Mouse (Mus musculus): Measurements from ENCODE around the gene Gas2l1. TPM values are rescaled to one million over a fixed set of nuclear protein-coding genes. Genes with fewer than 3 reads are reported as not detected.
"Not testable (repeated sequence)": the region's sequence is repeated elsewhere in the genome, so short reads cannot be mapped to it uniquely, and the experiment has no call there.

The Gas2l1 gene
- 1.5 and 2.4 TPM in 2 replicates for total RNA-seq (2015)
- total RNA-seq (2017), result 0.89 and 1.1 TPM in 2 replicates

DNA sequence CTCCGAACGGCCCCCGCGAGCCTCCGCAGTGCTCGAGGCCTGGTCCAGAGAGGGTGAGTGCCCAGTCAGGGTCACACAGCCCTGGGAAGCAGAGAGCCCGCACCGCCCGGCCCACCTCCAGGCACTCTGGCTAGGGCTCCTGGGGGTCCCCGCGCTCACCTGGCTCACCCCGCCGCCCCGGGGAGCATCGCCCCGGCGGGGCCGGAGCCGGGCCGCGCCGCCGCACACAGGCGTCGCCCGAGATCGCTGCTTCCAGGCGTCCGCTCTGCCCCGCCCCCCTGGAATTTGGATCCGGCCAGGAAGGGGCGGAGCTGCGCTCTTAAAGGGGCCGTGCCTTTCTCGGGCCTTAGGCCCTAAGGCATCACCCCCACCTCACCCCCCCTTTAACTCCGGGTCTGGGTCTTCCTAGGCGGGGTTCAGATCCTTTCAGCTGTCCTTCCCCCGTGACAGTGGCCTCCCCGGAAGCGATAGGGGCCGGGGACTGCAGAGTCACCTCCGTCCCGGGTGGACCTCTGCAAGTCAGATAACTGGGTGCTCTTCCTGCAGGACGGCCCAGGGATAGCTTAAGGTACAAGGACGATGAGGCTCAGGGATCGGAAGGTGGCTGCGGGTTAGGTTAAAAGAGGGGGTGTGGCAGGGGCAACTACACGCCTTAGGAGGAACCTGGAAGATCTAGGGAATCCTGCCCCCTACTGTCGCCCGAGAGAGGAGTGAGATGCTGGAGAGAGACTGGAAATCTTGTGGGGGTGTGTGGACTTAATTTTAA, at the start of gene Gas2l1:
Gene Gas2l1, minus strand, starts transcription at position 272 of the 766 bp plus-strand sequence.
- ATAC-seq (ENCODE audit: poor library complexity, severe bottlenecking), result peak; percentile 64

GRCm38 (mm10) chr11:5113645-5114044, 48.5 kb upstream of the Gas2l1 start:
- no peak for ATAC-seq (ENCODE audit: poor library complexity, severe bottlenecking)

DNA sequence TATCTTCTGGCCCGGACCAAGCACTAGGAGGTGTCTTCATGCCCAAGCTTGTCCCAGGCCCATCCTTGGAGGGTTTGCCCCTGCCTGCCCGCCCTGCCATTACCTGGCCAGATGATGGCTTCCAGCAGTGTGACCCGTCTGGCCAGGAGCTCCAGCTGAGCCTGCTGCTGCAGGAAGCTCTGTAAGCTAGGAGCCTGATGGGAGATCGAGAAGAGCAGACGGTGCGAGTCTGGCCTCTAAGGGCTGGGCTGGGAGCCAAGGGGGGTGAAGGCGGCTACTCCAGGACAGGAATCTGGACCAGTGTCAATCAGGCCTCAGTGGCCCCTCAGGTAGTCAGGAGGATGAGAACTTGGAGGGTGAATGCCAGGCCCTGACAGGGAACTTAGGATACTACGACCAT, 44.3 kb upstream of the Gas2l1 start:
- ATAC-seq (ENCODE audit: poor library complexity, severe bottlenecking), result no peak

GRCm38 (mm10) chr11:5103986-5104509, 38.9 kb upstream of the Gas2l1 start:
- ATAC-seq (ENCODE audit: poor library complexity, severe bottlenecking), result no peak

DNA sequence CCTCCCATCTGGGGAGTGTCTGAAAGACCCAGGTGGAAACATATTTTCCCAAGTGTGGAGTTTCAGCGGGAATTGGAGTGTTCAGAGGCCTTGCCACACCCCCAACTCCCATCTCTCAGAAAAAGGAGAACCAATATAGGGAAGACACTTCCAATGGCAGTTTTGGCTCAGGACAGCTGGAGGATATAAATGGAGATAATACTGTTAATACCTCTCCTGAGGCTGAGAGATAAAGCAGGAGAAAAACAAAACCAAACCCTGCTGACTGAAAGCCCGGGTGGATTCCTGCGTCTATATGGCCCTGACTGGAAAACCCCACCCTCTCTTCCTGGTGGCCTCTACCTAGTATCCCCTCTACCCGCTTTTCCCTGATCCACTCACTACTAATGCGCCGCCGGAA, 37.3 kb upstream of the Gas2l1 start:
- no peak for ATAC-seq (ENCODE audit: poor library complexity, severe bottlenecking)

GRCm38 (mm10) chr11:5101641-5102040, 36.5 kb upstream of the Gas2l1 start:
- ATAC-seq (ENCODE audit: poor library complexity, severe bottlenecking), result no peak

DNA sequence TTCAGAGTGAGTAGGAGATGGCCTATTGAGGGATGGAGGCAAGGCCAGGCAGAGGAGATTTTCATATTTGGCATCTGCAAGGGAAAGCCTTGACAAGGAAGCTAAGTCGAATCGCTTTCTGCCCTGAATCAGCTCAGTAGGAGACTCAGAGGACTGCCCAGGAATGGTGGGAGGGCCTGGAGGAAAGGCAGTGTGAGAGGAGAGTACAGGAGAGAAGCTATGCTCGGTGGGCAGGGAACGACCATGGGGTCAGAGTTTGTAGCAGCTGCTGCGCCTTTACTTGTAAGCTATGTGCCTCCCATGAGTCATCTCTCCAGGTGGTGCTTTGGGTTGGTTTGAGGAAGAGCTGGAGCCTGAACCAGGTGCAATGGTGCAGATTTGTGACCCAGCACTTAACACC, 35.7 kb upstream of the Gas2l1 start:
- no peak for ATAC-seq (ENCODE audit: poor library complexity, severe bottlenecking)

GRCm38 (mm10) chr11:5100283-5100682, 35.2 kb upstream of the Gas2l1 start:
- no peak for ATAC-seq (ENCODE audit: poor library complexity, severe bottlenecking)

DNA sequence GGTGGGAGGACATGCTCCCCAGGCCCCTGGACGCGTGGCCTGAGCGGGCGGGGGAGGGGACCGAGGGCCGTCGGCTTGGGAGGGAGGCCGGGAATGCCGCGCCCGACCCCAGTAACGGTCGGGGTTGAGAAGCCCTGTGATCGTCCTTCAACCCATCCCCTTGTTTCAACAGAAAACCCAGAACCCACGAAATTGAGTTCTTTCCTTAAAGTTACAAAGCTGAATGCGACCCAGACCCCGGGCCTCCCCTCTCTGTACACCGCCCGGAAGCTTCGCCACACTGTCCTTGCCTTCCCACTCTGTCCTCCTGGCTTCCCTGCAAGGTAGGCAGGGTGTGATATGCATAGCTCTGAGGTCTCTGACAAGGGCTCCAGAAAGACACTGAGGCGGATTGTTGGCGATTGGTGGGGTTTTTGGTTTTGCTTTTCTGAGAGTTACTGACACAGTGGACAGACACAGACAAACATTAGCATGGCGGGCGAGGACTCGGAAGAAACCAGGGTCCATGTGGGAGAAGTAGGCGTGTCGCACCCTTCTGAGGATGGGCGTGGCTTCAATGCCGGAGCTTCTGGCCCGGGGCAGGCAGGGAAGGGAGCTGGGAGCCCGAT, 34.6 kb upstream of the Gas2l1 start:
- ATAC-seq (ENCODE audit: poor library complexity, severe bottlenecking), result peak; percentile 61

GRCm38 (mm10) chr11:5098736-5099542, 33.8 kb upstream of the Gas2l1 start, which contains the start of the genes Rhbdd3 and Ewsr1:
Gene Rhbdd3, plus strand, starts transcription at chr11:5098926.
Gene Ewsr1, minus strand, starts transcription at chr11:5099266.
- ATAC-seq (ENCODE audit: poor library complexity, severe bottlenecking), result peak; percentile 86

DNA sequence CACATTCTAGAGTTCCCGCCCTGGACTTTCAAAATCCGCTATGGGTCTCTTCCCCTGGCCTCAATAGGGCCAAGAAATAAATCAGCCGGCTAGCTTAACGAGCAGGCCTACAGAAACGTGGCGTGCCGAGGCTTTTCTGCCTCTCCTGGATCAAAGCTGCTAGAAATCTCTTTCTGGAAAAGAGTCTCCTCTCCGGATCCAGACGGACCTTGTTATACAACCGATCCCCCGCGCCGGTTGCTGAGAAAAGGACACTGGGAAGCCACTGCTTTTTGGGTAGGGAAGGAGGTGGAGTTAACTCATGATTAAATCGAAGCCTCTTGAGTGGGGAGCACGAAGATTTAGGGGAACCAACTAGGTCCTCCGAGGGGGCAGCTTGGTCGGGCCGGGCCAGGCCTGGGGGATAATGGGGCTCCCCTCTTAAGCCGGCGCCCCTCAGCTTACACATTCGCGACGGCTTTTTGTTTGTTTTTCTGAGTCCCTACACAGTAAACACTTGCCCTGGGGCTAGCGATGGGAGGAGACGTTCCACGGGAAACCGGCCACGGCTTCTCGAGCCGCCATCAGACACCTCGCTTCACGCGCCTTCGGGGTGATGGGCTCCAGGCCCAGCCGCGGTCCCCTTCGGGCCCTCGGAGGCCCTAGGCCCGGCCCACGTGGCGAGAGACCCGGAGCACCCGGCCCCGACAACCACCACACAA, 33.1 kb upstream of the Gas2l1 start:
- ATAC-seq (ENCODE audit: poor library complexity, severe bottlenecking), result no peak

GRCm38 (mm10) chr11:5096480-5097020, 31.4 kb upstream of the Gas2l1 start:
- no peak for ATAC-seq (ENCODE audit: poor library complexity, severe bottlenecking)

DNA sequence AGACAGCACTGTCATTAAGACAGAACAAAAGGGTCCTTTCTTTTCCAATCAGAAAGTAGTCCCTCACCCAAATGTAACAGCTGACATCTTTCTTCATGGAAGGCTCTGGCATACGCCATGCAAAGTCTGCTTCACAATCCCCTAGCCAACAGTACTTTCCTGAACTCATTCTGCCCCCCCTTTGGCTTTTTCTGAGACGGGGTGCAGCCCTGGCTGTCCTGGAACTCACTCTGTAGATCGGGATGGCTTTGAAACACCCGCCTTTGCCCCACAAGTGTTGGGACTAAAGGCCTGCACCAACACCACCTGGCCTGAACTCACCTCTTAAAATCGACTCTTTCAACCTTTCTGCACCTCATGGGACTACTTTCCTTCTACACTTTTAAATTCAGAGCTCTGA, 30.8 kb upstream of the Gas2l1 start:
- ATAC-seq (ENCODE audit: poor library complexity, severe bottlenecking), result no peak

DNA sequence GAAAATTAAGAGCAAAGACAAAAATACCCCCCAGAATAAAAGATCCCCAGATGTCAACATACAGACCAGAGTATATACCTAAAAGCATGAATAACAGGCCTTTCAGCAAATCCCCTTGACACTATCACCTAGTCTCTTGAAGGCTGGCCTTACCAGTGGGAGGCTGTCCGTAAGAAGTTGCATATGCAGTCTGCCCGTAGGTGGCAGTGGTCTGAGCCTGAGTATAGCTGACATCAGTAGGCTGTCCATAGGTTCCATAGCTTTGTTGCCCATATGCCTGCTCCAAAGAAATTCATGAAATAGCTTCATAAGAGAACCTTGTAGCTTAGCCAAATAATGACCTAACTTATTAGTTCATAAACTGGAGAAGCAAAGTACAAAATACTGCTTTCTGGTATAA, 26.6 kb upstream of the Gas2l1 start:
- peak; percentile 45; the same call in 1 of the 2 replicates for ATAC-seq (ENCODE audit: poor library complexity, severe bottlenecking)

- ATAC-seq (ENCODE audit: poor library complexity, severe bottlenecking), result no peak
These were observed 24.0 kb upstream of the Gas2l1 start for GRCm38 (mm10) chr11:5089147-5089546.

GRCm38 (mm10) chr11:5076843-5077242, 11.7 kb upstream of the Gas2l1 start:
- ATAC-seq (ENCODE audit: poor library complexity, severe bottlenecking), result not testable (repeated sequence)

- ATAC-seq (ENCODE audit: poor library complexity, severe bottlenecking), result no peak
These were observed 10.6 kb upstream of the Gas2l1 start for GRCm38 (mm10) chr11:5075760-5076159.

DNA sequence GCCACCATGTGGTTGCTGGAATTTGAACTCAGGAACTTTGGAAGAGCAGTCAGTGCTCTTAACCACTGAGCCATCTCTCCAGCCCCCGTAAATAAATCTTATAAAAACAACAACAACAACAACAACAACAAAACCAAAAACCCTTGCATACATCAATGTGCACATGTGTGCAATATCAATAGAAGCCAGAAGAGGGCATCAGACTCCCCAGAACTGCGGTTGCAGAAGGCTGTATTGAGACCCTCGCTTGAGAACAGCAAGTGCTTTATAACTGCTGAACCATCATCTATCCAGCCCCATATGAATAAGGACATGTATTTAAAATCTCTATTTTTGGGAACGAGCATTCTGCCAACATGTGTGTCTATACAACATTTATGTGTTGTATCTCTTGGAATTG, 9.8 kb upstream of the Gas2l1 start:
- ATAC-seq (ENCODE audit: poor library complexity, severe bottlenecking), result no peak

GRCm38 (mm10) chr11:5068126-5068971, 3.2 kb upstream of the Gas2l1 start:
- no peak for ATAC-seq (ENCODE audit: poor library complexity, severe bottlenecking)
